Mouse (Mus musculus) T-helper 1 cell (primary cell): ENCODE data around the gene Slc3a2.

Experiments used
- in situ Hi-C: fragments of 300-600 bp; cut with MboI, MseI; formaldehyde crosslinking; loops from one replicate; pipeline ENCODE4 v1.15.1; 2025; ENCODE audit warnings: high pct_unique_total_duplicates

The Slc3a2 gene

GRCm38 (mm10) chr19:8728335-8729099 is 5.3 kb upstream of the Slc3a2 start:
- in situ Hi-C loops = loop anchor here (5.0 to 25.0 kb wide), 2 partner anchors 169 to 1691 kb away; partner anchors contain the start of genes Ganab and Stip1

GRCm38 (mm10) chr19:8727495-8728114 is 4.4 kb upstream of the Slc3a2 start:
- in situ Hi-C loops = loop anchor here (5.0 to 25.0 kb wide), 2 partner anchors 170 to 1690 kb away; partner anchors contain the start of genes Ganab and Stip1

GRCm38 (mm10) chr19:8726609-8727390 is 3.6 kb upstream of the Slc3a2 start:
- in situ Hi-C loops = loop anchor here (5.0 to 25.0 kb wide), 2 partner anchors 171 to 1689 kb away; partner anchors contain the start of genes Ganab and Stip1

- in situ Hi-C loops = loop anchor here (5.0 to 25.0 kb wide), 2 partner anchors 172 to 1688 kb away; partner anchors contain the start of genes Ganab and Stip1
Observed at GRCm38 (mm10) chr19:8725081-8725613, 2.0 kb upstream of the Slc3a2 start.

- in situ Hi-C loops = loop anchor here (25.0 kb wide), 1 partner anchor 1237 kb away; the partner anchor contains the start of genes Atl3 and Rtn3
Observed at GRCm38 (mm10) chr19:8724392-8724791, 1.2 kb upstream of the Slc3a2 start.

- in situ Hi-C loops = loop anchor here (25.0 kb wide), 1 partner anchor 1236 kb away; the partner anchor contains the start of genes Atl3 and Rtn3
Observed at GRCm38 (mm10) chr19:8723574-8724346, 591 bp upstream of the Slc3a2 start.

- in situ Hi-C loops = loop anchor here (25.0 kb wide), 1 partner anchor 1235 kb away; the partner anchor contains the start of genes Atl3 and Rtn3
Observed at GRCm38 (mm10) chr19:8722559-8722906, 636 bp downstream of the Slc3a2 start.

- in situ Hi-C loops = loop anchor here (25.0 kb wide), 1 partner anchor 1235 kb away; the partner anchor contains the start of genes Atl3 and Rtn3
Observed at GRCm38 (mm10) chr19:8722021-8722420, 1.1 kb downstream of the Slc3a2 start.

- in situ Hi-C loops = loop anchor here (25.0 kb wide), 1 partner anchor 1234 kb away; the partner anchor contains the start of genes Atl3 and Rtn3
Observed at GRCm38 (mm10) chr19:8721378-8721777, 1.8 kb downstream of the Slc3a2 start.

- in situ Hi-C loops = loop anchor here (25.0 kb wide), 1 partner anchor 1232 kb away; the partner anchor contains the start of genes Atl3 and Rtn3
Observed at GRCm38 (mm10) chr19:8719037-8719436, 4.1 kb downstream of the Slc3a2 start.

- in situ Hi-C loops = loop anchor here (25.0 kb wide), 1 partner anchor 1231 kb away; the partner anchor contains the start of genes Atl3 and Rtn3
Observed at GRCm38 (mm10) chr19:8718357-8718756, 4.8 kb downstream of the Slc3a2 start.

- in situ Hi-C loops = loop anchor here (25.0 kb wide), 1 partner anchor 1230 kb away; the partner anchor contains the start of genes Atl3 and Rtn3
Observed at GRCm38 (mm10) chr19:8716767-8717475, 6.2 kb downstream of the Slc3a2 start.

GRCm38 (mm10) chr19:8715868-8716766 is 7.1 kb downstream of the Slc3a2 start:
- in situ Hi-C loops = loop anchor here (25.0 kb wide), 1 partner anchor 1229 kb away; the partner anchor contains the start of genes Atl3 and Rtn3

GRCm38 (mm10) chr19:8714653-8715481 is 8.3 kb downstream of the Slc3a2 start:
- in situ Hi-C loops = loop anchor here (25.0 kb wide), 1 partner anchor 1228 kb away; the partner anchor contains the start of genes Atl3 and Rtn3

- in situ Hi-C loops = loop anchor here (25.0 kb wide), 1 partner anchor 1227 kb away; the partner anchor contains the start of genes Atl3 and Rtn3
Observed at GRCm38 (mm10) chr19:8713997-8714652, 9.0 kb downstream of the Slc3a2 start.

GRCm38 (mm10) chr19:8713306-8713996 is 9.7 kb downstream of the Slc3a2 start:
- in situ Hi-C loops = loop anchor here (25.0 kb wide), 1 partner anchor 1226 kb away; the partner anchor contains the start of genes Atl3 and Rtn3
